Mouse (Mus musculus) limb, embryonic 12.5 days (tissue): ENCODE results near the gene Rft1. TPM values are rescaled to one million over a fixed set of nuclear protein-coding genes. Genes with fewer than 3 reads are reported as not detected.
A peak's percentile ranks its signal among the peaks of the same experiment; 100 is the strongest.

Experiments used
- ATAC-seq: fragments of 200-750 bp; cut with Nextera tagmentation; 2 replicates; pipeline ENCODE4 v1.8.0; 2017; ENCODE audit warnings: low read depth, moderate TSS enrichment; ENCODE audit not compliant: insufficient number of reproducible peaks, insufficient read depth, low FRiP score, low TSS enrichment
- H3K27ac ChIP-seq: fragments of 300-500 bp; sonication (generic); 2 replicates; pipeline ENCODE4 v1.5.1; 2016; ENCODE audit warnings: mild to moderate bottlenecking, moderate library complexity
- H3K27me3 ChIP-seq: fragments of 300-500 bp; sonication (generic); 2 replicates; pipeline ENCODE4 v1.6.1; 2016; ENCODE audit warnings: mild to moderate bottlenecking, moderate library complexity
- H3K36me3 ChIP-seq: fragments of 300-500 bp; sonication (generic); 2 replicates; pipeline ENCODE4 v1.6.1; 2016; ENCODE audit warnings: mild to moderate bottlenecking, moderate library complexity
- H3K4me1 ChIP-seq: fragments of 300-500 bp; sonication (generic); replicated peaks from 2 replicates; pipeline ENCODE4 v1.6.1; 2016
- H3K4me2 ChIP-seq: fragments of 300-500 bp; sonication (generic); 2 replicates; pipeline ENCODE4 v1.6.1; 2016; ENCODE audit warnings: mild to moderate bottlenecking, moderate library complexity
- H3K4me3 ChIP-seq: fragments of 300-500 bp; sonication (generic); replicated peaks from 2 replicates; pipeline ENCODE4 v1.5.1; 2016; ENCODE audit warnings: mild to moderate bottlenecking
- H3K9ac ChIP-seq: fragments of 300-500 bp; sonication (generic); replicated peaks from 2 replicates; pipeline ENCODE4 v1.6.1; 2016; ENCODE audit warnings: mild to moderate bottlenecking, moderate library complexity
- H3K9me3 ChIP-seq: fragments of 300-500 bp; sonication (generic); 2 replicates; pipeline ENCODE4 v1.6.1; 2016; ENCODE audit warnings: mild to moderate bottlenecking, moderate library complexity
- WGBS: fragments of 180-500 bp; shearing (Covaris S2); methylation state at CpG from one replicate; pipeline ENCODE4 v1.1.7; 2016; 5-methylcytosine and 5-hydroxymethylcytosine counted together
- polyA plus RNA-seq: library from polyadenylated mRNA; unstranded; fragments of >200 nt; fragmentation: Nextera tagmentation; extraction: Ambion mirVana; gene quantifications from 2 replicates; pipeline ENCODE4 v1.2.1, GENCODE M21; 2016

The Rft1 gene
- polyA plus RNA-seq, 1 experiment from 2014 or later, result 20.3 TPM

GRCm38 (mm10) chr14:30671986-30672312 is 17.8 kb downstream of the Rft1 start:
- Histone ChIP-seq H3K36me3 (peaks cover 83% of the 10 kb centered on the region), H3K4me2 (no peak overlapping the region), H3K9me3 (no peaks in the 10 kb centered on the region), H3K4me1 (no peaks in the 10 kb centered on the region), H3K27ac (no peak overlapping the region), H3K9ac (no peak overlapping the region), H3K4me3 (no peak overlapping the region), H3K27me3 (no peaks in the 10 kb centered on the region)
- ATAC-seq, result peak; percentile 59; the same call in 1 of the 2 replicates
- 11% methylated on average over 3 of the region's 3 CpGs for WGBS

GRCm38 (mm10) chr14:30674947-30675346 is 20.8 kb downstream of the Rft1 start:
- no peaks in the 10 kb centered on the region for H3K27me3 ChIP-seq
- no peak for ATAC-seq
- H3K27ac ChIP-seq, result no peak overlapping the region
- H3K4me1 ChIP-seq, result no peaks in the 10 kb centered on the region
- H3K9ac ChIP-seq, result no peak overlapping the region
- H3K36me3 ChIP-seq, result peaks cover 84% of the 10 kb centered on the region
- no peaks in the 10 kb centered on the region for H3K9me3 ChIP-seq
- no peak overlapping the region for H3K4me3 ChIP-seq
- no peak overlapping the region for H3K4me2 ChIP-seq
- 76% methylated on average over 6 of the region's 6 CpGs for WGBS

GRCm38 (mm10) chr14:30682131-30682530 is 28.0 kb downstream of the Rft1 start:
- no peaks in the 10 kb centered on the region for H3K27me3 ChIP-seq
- H3K9me3 ChIP-seq, result no peaks in the 10 kb centered on the region
- H3K4me2 ChIP-seq, result no peak overlapping the region
- ATAC-seq, result no peak
- WGBS, result 89% methylated on average over 3 of the region's 3 CpGs
- no peak overlapping the region for H3K27ac ChIP-seq
- no peaks in the 10 kb centered on the region for H3K4me1 ChIP-seq
- no peak overlapping the region for H3K9ac ChIP-seq
- H3K4me3 ChIP-seq, result no peak overlapping the region
- peaks cover 87% of the 10 kb centered on the region for H3K36me3 ChIP-seq

- Histone ChIP-seq H3K4me1 (no peaks in the 10 kb centered on the region), H3K36me3 (peaks cover 61% of the 10 kb centered on the region), H3K27me3 (no peaks in the 10 kb centered on the region), H3K9me3 (no peaks in the 10 kb centered on the region), H3K9ac (no peak overlapping the region), H3K4me2 (no peak overlapping the region), H3K27ac (no peak overlapping the region), H3K4me3 (no peak overlapping the region)
- 92% methylated on average over 3 of the region's 3 CpGs for WGBS
- ATAC-seq, result no peak
Observed at GRCm38 (mm10) chr14:30690685-30691084, 36.5 kb downstream of the Rft1 start.

GRCm38 (mm10) chr14:30692439-30692838 is 38.3 kb downstream of the Rft1 start:
- H3K9me3 ChIP-seq, result no peaks in the 10 kb centered on the region
- no peak for ATAC-seq

GRCm38 (mm10) chr14:30694786-30695185 is 40.6 kb downstream of the Rft1 start:
- peaks cover 5% of the 10 kb centered on the region; the same call in 1 of the 2 replicates for H3K4me1 ChIP-seq
- H3K9ac ChIP-seq, result no peak overlapping the region
- no peaks in the 10 kb centered on the region for H3K9me3 ChIP-seq
- 85% methylated on average over 2 of the region's 2 CpGs for WGBS
- H3K4me2 ChIP-seq, result no peak overlapping the region
- no peak for ATAC-seq
- peaks cover 33% of the 10 kb centered on the region for H3K36me3 ChIP-seq
- H3K27ac ChIP-seq, result no peak overlapping the region
- no peak overlapping the region for H3K4me3 ChIP-seq
- no peaks in the 10 kb centered on the region for H3K27me3 ChIP-seq

More at GRCm38 (mm10) chr14:30692439-30692838, 38.3 kb downstream of the Rft1 start:
- WGBS, result 85% methylated on average over 6 of the region's 6 CpGs
- Histone ChIP-seq H3K4me2 (no peak overlapping the region), H3K4me3 (no peak overlapping the region), H3K27me3 (no peaks in the 10 kb centered on the region), H3K36me3 (peaks cover 46% of the 10 kb centered on the region), H3K27ac (no peak overlapping the region), H3K4me1 (peaks cover under 1% of the 10 kb centered on the region; the same call in 1 of the 2 replicates), H3K9ac (no peak overlapping the region)

- no peak overlapping the region for H3K4me2 ChIP-seq
- 81% methylated on average over 4 of the region's 4 CpGs for WGBS
- no peak overlapping the region for H3K27ac ChIP-seq
- no peaks in the 10 kb centered on the region for H3K27me3 ChIP-seq
- ATAC-seq, result no peak
- peaks cover 5% of the 10 kb centered on the region; the same call in 1 of the 2 replicates for H3K4me1 ChIP-seq
- H3K4me3 ChIP-seq, result no peak overlapping the region
- no peak overlapping the region for H3K9ac ChIP-seq
- H3K36me3 ChIP-seq, result peaks cover 25% of the 10 kb centered on the region
- no peaks in the 10 kb centered on the region for H3K9me3 ChIP-seq
Observed at GRCm38 (mm10) chr14:30695609-30696008, 41.4 kb downstream of the Rft1 start.

GRCm38 (mm10) chr14:30697407-30698052 is 43.4 kb downstream of the Rft1 start:
- Histone ChIP-seq H3K9me3 (no peaks in the 10 kb centered on the region), H3K9ac (no peak overlapping the region), H3K4me3 (no peak overlapping the region), H3K4me2 (no peak overlapping the region), H3K4me1 (peaks cover 5% of the 10 kb centered on the region; the same call in 1 of the 2 replicates), H3K36me3 (peaks cover 12% of the 10 kb centered on the region), H3K27me3 (no peaks in the 10 kb centered on the region), H3K27ac (no peak overlapping the region)
- 85% methylated on average over 15 of the region's 15 CpGs for WGBS
- no peak for ATAC-seq

- no peak overlapping the region for H3K4me2 ChIP-seq
- H3K9me3 ChIP-seq, result no peaks in the 10 kb centered on the region
- no peak overlapping the region for H3K4me3 ChIP-seq
- H3K27ac ChIP-seq, result no peak overlapping the region
- no peaks in the 10 kb centered on the region for H3K27me3 ChIP-seq
- no peak overlapping the region for H3K9ac ChIP-seq
- peaks cover 5% of the 10 kb centered on the region; the same call in 1 of the 2 replicates for H3K4me1 ChIP-seq
- 32% methylated on average over 8 of the region's 8 CpGs for WGBS
- no peak for ATAC-seq
- H3K36me3 ChIP-seq, result no peaks in the 10 kb centered on the region
Observed at GRCm38 (mm10) chr14:30699656-30700055, 45.5 kb downstream of the Rft1 start.

GRCm38 (mm10) chr14:30702512-30702911 is 48.4 kb downstream of the Rft1 start:
- 60% methylated on average over 5 of the region's 5 CpGs for WGBS
- Histone ChIP-seq H3K27me3 (no peaks in the 10 kb centered on the region; the same call in 1 of the 2 replicates), H3K4me3 (no peak overlapping the region), H3K4me2 (no peak overlapping the region), H3K36me3 (no peaks in the 10 kb centered on the region), H3K4me1 (peaks cover 4% of the 10 kb centered on the region; the same call in 1 of the 2 replicates), H3K9ac (no peak overlapping the region), H3K9me3 (no peaks in the 10 kb centered on the region), H3K27ac (no peak overlapping the region)
- ATAC-seq, result no peak

GRCm38 (mm10) chr14:30703079-30703478 is 48.9 kb downstream of the Rft1 start:
- no peaks in the 10 kb centered on the region for H3K9me3 ChIP-seq
- no peaks in the 10 kb centered on the region for H3K36me3 ChIP-seq
- no peak overlapping the region for H3K4me2 ChIP-seq
- H3K4me1 ChIP-seq, result no peaks in the 10 kb centered on the region
- no peaks in the 10 kb centered on the region; the same call in 1 of the 2 replicates for H3K27me3 ChIP-seq
- no peak overlapping the region for H3K4me3 ChIP-seq
- no peak overlapping the region for H3K9ac ChIP-seq
- ATAC-seq, result no peak
- 82% methylated on average over 5 of the region's 5 CpGs for WGBS
- H3K27ac ChIP-seq, result no peak overlapping the region
